Mouse (Mus musculus) kidney, postnatal 4 days (tissue): ENCODE measurements around the gene Col4a2.

ENCODE experiments used
- DNase-seq, 2 experiments: peaks; one replicate each; pipeline ENCODE4 v3.0.0; 2021; ENCODE audit warnings: mixed read lengths in 2 of 2

The Col4a2 gene

DNA sequence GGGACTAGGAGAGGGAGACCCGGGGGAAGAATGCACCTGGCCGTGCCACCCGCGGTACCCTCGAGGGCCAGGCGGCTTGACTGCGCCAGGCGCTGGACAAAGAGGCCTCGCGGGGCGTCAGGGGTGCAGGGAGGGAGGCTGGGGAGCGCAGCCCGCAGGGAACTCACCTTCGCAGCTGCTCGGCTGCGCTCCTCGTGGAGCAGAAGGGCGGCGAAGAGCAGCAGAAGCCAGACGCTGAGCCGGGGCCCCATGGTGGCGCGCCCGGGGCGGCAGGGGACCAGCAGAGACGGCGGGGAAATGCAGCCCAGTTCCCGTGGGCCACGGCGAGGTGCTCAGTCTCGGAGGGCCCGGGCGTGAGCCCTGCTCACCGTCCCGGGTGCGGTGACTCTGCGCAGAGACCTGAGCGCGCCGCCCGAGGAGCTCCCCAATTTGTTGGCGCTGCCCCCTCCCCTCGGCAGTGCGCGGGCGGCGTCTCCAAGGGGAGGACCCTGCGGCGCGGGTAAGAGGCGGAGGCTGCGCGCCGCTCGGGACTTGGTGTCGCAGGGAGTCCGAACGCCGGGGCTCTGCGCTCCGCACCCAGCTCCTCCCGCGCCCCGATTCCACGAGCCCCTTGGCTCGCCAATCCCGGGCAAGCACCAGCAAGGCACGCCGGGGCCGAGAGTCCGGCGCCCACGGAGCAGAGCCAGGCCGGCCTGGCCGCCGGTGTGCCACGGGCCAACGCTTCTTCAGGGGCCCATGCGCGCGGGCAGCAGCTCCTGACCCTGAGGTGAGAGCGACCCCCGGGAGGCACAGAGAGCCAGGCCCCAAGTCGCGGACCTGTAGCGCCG lies at the start of gene Col4a2, which contains the start of gene Col4a1:
Col4a2 (plus strand) TSS at position 457 of the 827 bp plus-strand sequence.
Col4a1 (minus strand) TSS at position 478 of the 827 bp plus-strand sequence.
- peak; percentile 86 to 92 for DNase-seq

DNA sequence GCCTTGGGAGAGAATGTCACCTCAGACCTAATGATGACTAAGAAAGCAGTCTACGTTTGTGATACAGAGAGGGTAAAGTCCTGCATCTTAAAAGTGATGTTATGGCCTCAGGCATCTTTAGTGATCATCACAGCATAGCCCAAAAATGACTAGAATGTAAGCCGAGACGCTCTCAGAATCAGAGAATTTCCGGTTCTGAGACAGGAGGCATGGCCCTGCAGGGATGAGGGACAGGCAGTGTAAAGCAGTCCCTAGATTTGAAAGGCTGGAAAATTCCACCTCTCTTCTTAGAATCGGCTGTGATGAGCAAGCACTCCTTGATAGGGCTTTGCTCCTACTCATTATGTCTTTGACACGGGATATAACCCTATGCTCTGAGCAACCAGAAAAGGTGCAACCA lies 48.8 kb upstream of the Col4a2 start:
- no peak for DNase-seq

DNA sequence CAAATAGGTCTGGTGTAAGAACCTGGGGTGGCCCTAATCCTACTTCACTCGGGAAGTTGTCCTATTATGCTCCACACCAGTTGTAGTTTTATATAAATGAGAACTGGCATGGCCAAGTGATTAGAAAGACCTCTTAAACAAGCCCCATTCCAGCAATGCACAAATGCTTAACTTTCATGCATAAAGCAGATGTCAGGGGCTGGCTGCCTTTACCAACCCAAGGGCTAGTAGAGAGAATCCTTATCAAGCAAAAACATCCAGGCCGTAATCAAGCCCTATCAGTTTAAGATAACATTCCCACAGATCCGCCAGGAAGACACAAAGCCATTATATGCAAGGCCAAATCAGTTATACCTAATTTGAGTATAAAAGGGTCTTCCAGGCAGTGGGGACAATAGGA lies 46.6 kb upstream of the Col4a2 start:
- DNase-seq = no peak

DNA sequence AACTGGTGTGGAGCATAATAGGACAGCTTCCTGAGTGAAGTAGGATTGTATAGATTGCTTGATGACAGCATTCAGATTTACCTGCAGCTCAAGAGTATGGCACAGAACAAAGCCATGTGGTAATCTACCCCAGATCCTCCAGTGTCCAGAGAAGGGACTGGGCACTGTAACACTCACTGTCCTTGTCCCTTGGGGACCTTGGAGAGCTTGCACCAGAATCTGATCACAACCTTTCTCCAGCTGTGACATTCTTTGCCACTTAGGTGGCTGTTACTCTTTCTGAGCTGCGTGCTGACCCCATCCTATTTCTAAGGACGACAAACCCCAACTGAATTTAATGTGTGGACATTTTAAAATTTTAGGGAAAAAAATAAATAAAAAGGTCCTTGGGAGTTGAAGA lies 46.1 kb upstream of the Col4a2 start:
- DNase-seq = no peak

DNA sequence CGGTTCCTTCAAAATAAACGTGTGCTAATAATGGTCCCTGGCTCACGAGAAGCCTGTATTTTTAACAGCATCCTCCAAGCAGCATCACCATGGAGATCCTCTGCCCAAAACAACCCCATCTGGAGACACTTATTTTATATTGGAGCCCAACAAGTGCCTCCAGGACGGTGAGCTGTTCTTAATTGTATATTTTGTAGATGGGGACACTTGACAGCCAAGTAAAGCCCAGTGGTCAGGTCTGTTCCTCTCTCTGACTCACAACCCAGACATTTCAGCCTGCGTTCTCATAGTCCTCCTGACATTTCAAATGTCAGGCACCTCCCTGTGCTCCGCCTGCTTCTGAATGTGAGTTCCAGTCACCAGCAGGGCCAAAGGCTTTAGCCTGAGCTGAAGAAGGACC lies 43.9 kb upstream of the Col4a2 start:
- no peak for DNase-seq

DNA sequence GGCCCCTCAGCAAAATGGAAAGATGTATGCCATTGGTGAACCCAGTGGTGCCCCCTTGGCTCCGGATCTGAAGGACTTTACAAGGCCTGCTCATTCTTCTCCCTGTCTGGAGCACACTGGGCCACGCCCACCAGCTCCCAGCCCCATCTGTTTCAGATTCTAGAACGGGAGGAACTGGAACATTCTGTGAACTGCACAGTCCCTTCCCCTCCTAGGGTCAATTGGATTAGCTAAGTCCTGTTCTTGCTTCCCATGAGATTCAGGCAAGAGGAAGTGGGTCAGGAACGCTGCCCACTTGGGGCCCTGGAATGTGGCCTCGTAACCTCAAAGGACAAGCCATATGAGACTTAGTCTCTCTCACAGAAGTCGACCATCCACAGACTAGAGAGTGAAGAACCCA lies 41.8 kb upstream of the Col4a2 start:
- DNase-seq = peak in 1 of 2 experiments; percentile 61

DNA sequence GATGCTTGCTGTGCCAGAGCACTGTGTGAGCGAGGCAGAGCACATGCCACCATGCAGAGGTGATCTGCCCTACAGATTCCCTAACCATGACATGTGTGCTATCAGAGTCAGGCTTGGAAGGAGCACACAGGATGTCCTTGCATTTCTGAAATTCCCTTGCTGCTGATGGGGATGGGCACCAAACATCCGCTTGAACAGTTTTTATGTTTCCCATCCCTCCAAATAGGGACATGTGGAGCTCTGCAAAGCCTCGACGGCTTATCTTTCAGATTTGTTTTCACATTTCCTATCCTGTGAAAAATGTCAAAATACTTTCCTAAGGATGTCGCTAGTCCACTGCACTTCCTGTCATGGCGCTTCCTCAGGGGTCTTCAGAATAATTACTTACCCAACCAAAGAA lies 40.4 kb upstream of the Col4a2 start:
- no peak for DNase-seq

DNA sequence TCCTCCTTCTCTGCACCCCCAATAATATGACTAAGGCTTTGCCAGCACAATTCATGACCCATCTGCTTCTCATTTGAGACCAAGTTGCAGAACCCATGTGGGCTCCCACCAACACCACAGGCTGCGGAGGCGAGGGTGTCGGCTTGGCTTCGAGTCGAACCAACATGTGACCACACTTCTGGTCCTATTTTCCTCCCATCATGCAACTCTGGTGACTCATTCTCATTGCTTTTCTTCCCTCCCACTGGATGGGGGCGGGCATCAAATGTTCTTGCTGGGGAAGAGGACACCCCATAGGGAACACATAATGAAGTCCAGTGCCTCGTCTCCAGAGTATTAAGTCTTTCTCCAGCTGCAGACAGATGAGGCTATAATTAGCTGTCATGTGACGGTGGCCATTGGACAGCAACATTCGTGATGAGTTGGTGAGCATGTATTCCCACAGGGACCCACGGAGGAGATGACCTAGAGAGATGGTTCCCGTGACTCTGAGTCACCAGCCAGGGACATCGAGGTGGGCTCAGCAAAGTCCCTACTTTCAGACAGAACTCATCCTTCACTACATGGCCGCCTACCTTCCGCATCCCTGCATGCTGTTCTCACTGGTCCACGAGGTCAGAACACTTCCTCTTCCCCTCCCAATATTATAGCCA lies 39.0 kb upstream of the Col4a2 start:
- DNase-seq = no peak

DNA sequence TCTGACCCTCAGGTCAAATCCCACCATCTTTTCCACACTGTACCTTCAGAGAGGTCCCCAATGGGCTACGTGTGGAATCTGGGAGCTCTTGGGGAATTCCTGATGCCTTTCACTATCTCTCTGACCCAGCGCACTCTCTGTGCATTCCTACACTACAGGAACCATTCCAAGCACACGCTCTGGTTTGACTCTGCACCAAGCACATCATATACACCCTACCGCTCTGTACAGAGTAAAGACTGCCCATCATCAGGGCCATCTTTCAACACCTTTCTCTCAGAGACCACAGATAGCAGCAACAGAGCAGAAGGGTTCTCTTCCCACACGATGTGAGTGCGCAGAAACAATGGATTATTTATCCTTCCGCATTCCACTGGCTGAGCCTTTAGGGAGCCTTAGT lies 38.2 kb upstream of the Col4a2 start:
- DNase-seq = no peak

DNA sequence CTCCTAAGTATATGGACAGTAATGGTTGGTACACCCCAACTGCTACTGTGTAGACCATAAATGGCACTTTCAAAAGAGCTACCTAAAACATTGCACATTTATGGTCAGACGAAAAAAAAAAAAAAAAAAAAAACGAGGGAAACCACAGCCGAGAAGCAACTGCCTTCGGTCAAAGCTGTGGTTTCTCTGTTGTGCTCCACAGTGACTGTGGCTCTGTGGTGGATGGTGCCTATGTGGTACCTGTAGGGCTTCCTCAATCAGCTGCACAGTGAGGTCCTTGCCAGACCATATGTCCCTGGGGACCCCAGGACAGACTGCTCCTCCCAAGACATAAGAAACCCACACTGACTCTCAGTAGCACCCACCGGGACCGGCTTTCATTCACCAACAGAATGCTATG lies 36.3 kb upstream of the Col4a2 start:
- no peak for DNase-seq

DNA sequence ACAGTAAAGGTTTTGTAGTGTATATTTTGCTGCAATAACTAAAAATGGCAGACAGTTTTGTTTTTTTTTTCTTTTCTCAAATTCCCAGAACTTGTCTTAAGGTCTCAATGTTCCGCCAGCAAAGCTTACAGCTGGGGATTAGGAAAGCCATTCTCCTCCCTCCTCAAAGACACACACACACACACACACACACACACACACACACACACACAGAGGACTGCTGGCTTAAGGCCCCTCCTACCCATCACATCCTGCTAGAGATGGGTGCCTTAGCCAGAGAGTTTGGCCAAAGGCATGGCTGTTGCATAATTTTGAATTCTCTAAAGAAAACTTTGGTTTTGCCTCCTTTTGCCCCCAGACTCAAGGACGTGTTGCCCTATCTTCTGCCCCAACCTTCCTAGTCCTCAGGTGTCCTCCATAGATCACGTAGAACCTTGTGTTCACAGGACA lies 35.0 kb upstream of the Col4a2 start:
- no peak for DNase-seq

DNA sequence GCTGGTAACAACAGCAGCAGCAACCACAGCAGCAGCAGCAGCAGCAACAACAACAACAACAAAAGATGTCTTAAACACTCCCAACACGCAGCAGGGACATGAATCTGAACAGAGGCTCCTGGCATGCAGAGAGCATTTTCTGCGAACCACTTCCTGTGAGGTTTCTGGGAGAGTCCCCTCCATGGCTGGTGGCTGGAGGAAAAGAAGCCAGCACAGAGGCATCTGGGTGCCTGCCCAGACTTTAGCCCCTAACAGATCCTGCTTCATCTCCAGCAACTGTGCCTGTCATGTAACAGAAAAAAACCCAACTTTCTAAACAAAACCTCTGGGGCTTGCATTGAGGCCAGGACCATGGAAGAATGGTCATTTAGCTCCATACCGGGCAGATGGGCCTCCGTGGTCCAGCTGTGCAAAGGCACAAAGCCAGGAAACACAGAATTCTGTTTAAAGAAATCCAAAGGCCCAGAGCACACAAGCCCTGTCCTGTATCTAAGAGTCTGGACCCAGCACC lies 34.4 kb upstream of the Col4a2 start:
- DNase-seq = peak; percentile 65 to 75

DNA sequence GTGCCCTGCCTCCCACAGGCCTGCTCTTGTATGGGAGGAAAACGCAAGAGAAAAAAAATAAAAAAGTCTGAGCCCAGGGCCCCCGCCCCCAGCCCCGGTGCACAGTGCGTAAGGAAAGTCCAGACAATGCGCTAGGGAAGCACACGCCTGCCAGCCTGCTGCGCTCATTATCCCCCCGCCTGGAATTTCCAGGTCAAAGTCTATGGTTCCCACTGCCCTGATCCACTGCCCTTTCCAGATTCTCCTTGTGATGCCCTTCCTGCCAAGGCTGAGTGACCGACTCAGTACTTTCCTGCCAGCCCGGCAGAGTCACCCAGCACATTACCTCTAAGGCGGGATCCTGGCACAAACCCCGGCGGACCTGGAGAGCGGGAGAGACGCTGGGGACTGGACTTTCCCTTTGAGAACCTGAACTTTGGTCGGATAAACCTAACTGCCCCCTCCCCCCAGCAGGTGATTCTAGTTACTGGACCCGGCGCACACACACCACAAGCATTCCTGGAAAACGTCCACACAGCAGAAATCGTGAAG lies 33.2 kb upstream of the Col4a2 start:
- DNase-seq = peak; percentile 62 to 79

DNA sequence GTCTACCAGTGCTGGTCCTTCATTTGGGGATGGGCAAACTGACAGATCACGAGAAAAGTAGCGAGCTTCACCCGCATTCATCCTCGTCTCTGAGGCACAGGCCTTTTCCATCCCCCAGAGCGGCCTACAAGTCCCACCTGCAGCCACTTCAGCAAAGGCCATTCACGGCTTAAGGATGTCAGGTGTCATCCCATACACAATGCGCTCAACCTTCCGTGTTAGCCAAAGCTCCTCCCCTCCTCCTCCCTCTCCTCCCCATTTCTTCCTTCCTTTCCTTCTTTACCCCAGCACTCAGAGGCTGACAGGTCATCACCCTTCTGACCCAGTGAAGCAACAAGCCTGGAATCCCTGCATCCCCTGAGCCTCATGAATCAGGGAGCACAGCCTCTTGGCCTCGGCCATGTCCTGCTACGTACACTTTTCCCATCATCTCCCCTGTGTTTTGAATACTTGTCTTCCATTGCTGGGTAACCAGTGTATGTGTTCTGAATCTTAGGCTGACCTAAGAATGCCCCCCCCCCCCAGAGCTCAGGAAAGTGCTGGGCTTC lies 31.8 kb upstream of the Col4a2 start:
- no peak for DNase-seq

DNA sequence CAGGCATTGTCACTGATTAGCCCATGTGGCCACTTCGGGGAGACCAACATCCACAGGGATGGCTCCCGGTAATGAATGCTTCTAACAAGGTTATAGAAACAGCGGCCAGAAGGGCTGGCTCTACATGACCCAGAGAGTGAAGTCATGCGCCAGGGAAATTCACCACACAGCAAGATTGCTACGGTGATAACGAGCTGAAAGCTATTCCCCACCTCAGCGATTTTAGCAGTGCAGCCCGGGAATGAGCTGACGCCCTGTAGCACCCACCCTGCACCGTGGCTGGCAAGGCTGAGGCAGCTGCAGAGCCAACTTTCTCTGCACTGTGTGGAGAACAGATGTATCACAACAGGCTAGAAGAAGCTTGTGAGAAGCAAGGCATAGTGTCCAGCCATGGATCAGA lies 30.5 kb upstream of the Col4a2 start:
- peak; percentile 48 to 65 for DNase-seq

DNA sequence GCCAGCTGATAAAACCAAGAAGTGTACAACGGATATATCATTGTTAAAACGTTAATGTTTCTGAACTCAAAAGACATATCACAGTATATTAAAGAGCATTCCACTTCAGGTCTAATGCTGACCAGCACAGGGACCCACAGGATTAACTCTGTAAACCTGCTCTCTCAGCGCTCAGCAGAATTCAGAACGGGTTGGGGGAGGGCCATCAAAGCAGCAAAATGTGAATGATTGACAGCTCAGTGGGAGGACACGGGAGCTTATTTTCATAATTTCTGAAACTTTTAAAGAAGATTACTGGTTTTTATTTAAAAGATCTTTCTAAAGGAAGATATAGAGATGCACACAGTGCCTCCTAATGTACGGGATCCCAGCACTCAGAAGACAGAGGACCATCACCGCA lies 29.9 kb upstream of the Col4a2 start:
- DNase-seq = no peak

DNA sequence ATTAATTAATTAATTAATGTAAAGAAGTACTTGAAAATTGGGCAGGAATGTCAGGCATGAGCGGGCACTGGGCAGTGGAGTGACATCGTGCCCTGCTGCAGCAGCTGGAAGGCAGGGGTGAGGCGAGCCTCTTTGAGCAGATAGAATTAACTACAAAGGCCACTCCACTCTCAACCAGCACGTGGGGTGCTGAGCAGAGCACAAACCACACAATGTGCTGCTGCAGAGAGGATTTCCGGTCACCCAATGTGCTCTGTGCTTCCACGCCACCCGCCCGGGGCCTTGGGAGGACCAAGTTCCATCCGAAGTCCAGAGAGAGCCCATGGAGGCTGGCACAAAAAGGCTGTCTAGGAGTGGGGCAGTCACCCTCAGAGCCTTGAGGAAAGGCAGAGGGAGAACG lies 29.4 kb upstream of the Col4a2 start:
- DNase-seq = peak; percentile 58 to 72

DNA sequence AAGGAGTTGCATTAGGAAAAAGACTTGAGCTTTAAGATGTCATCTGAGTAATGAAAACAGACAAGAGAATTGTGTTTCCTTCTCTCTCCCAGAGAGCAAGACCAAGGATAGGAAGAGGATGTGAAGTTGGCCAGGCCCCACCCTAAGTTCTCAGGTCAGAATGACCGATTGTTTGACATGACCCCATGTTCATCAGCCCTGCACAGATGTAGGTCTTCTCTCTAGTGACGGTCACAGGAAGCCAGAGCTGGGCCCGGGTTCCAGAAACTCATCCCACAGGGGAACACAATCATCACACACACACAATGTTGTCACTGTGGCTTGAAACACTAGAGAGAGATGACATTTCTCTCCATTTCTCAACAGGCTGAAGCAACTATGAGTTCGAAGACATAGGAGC lies 27.2 kb upstream of the Col4a2 start:
- DNase-seq = no peak

DNA sequence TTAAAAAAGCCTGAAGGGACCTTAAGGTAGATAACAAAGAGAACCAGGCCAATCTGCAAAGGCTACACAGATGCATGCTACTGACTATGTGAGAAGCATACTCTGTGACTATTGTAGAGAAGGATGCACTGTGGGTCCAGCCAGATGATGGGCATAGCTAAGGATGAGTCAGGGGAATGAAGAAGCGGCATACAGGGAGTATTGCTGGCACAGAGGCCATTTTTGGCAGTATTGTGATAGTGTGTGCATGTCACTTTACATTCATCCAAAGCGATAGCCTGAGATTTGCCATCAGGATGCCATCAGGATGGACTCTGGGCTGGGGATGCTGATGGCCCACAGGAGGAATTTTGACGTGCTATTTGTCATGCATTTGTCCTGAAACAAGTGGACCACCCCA lies 25.5 kb upstream of the Col4a2 start:
- no peak for DNase-seq

DNA sequence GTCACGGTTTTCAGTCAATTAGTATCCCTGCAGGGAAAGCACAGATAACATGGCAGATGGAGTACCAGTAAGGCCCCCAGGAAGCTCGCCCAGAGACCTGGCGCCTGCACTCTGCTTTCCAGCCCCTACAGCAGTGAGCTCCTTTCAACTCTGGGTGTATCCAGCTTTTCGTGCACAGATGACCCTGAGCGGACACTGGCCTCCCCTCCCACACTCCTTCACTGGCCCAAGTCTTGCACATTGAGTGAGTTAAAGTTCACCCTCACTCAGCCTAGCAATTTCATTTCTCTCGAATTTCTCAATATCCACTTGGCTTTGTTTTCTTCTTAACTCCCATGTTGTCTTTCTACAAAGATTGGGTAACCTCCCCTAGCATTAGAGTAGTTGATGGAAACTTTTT lies 24.3 kb upstream of the Col4a2 start:
- DNase-seq = no peak

DNA sequence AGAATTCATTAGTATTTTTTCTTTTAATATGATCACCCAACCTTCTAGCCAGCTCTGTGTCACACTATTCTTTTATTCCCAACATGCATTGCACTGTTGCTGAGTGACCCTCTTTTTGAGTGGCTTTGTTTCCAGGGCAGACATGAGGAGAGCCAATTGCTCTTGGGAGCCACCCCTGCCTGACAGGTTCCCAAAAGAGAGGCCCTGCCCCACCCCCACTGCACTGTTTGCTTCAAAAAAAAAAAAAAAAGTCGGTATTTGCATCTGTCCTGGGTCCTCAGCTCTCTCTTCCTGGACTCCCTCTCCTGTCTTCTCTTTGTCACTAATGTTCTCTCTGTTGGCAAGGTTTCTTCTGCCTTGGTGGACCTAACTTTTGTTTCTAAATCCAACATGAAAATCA lies 22.1 kb upstream of the Col4a2 start:
- no peak for DNase-seq

DNA sequence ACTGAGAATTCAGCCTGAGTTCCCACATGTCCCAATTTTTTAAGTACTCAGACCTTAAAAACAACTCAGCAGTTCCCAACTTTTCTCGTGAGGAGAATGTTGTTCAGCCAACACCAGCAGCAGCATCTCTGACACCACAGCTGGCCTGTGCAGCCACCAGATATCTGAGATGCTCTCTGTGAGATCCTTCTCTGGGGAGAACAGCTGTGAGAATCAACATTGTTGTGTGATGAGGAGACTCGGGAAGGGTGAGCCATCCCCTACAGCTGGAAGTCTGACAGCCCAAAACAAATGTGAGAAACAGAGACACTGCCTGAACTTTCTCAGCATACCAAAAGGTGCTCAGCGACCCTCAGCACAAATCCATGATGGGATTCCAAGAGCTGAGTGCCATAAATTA lies 20.0 kb upstream of the Col4a2 start:
- DNase-seq = no peak

DNA sequence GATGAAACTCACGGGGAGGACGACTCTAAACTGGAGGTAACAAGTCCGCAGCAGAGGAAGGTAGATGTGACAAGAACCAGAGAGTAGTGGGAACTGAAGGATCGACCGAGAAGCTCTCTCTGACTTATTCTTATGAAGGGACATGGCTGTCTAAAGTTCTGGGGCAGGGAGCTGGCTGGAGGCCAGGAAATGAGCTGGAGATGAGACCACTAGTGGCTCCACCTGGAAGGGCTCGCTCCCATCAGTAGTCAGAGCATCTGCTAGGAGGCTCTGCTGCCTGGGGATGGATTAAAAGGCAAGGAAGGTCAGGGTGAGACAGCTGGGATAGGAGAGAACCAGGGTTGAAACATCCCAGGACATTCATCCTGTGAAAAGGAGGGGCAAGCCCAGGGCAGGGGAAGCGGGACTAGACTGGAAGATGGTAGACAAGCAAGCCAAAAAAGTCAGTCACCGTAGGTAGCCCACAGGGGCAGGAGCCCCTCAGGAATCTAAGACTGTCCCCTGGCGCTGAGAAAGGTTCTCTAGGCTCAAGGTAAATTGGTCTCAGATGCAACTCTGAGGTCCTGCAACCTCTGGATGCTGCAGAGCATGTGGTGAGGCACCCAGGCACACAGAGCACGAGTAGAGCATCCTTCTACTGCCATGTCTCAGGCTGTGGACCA lies 16.2 kb upstream of the Col4a2 start:
- peak in 1 of 2 experiments; percentile 69 for DNase-seq
